Mouse (Mus musculus): Measurements from ENCODE around the gene Vps33b. TPM values are rescaled to one million over a fixed set of nuclear protein-coding genes. Genes with fewer than 3 reads are reported as not detected.

Gene Vps33b
- total and polyA plus RNA-seq, 3 experiments = 23.4 to 24.9 TPM; not detected in 1

DNA sequence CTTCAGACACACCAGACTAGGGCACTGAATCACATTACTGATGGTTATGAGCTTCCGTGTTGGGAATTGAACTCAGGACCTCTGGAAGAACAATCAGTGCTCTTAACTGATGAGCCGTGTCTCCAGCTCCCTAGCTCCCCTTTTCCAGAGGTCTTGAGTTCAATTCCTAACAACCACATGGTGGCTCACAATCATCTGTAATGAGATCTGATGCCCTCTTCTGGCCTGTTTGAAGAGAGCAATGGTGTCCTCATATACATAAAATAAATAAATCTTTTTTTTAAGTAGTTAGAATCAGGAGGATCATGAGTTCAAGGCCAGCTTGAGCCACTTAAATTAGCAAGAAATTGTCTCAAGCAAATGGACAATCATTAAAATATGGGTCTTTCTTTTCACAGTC lies 13.5 kb upstream of the Vps33b start:
- Histone ChIP-seq H3K27me3 (ENCODE audit: control insufficient read depth in 1 of 2, insufficient read depth in 2 of 2, low read length in 2 of 2) (no peaks in the 10 kb centered on the region), H3K9ac (ENCODE audit: control insufficient read depth, low read depth, low read length, poor library complexity, severe bottlenecking) (no peak overlapping the region), H3K9me3 (replicated peaks; ENCODE audit: insufficient read depth, low read length) (no peaks in the 10 kb centered on the region), H3K4me1 (ENCODE audit: control insufficient read depth in 1 of 2, insufficient read depth in 2 of 2, low read length in 2 of 2) (peaks cover 17 to 32% of the 10 kb centered on the region in 2 experiments), H3K36me3 (ENCODE audit: control insufficient read depth in 1 of 2, insufficient read depth in 2 of 2, low read length in 2 of 2) (peaks cover 0 to 25% of the 10 kb centered on the region in 2 experiments; a peak in 2 of 4 replicates), H3K27ac (ENCODE audit: control insufficient read depth, low read depth, low read length) (no peak overlapping the region), H3K4me3 (ENCODE audit: control insufficient read depth in 1 of 2, insufficient read depth in 1 of 2, low read depth in 2 of 2, low read length in 2 of 2) (no peak overlapping the region), H3K79me2 (ENCODE audit: control insufficient read depth, insufficient read depth, low read length, poor library complexity) (no peaks in the 10 kb centered on the region)
- DNase-seq (ENCODE audit: low read depth, low spot score) = peak; percentile 42
- TF ChIP-seq CTCF (IDR thresholded peaks at IDR 0.05 in 2 of 3, conservative IDR thresholded peaks at IDR 0.05 in 1 of 3; ENCODE audit: control insufficient read depth in 1 of 3, insufficient read depth in 1 of 3, low read depth in 2 of 3, low read length in 3 of 3, poor library complexity in 1 of 3, severe bottlenecking in 1 of 3) = peak in 2 of 3 experiments; percentile 28 to 58; a peak in 5 of 6 replicates
- peak; percentile 76 for TF ChIP-seq MYC (IDR thresholded peaks at IDR 0.05; ENCODE audit: low read depth, low read length)
- no peak for TF ChIP-seq TCF12 (IDR thresholded peaks at IDR 0.05; ENCODE audit: low read depth, low read length)
- no peak for TF ChIP-seq TAL1 (IDR thresholded peaks at IDR 0.05; ENCODE audit: low read length)
- TF ChIP-seq ZKSCAN1 (IDR thresholded peaks at IDR 0.05; ENCODE audit: low read depth, low read length) = no peak
- TF ChIP-seq USF1 (IDR thresholded peaks at IDR 0.05; ENCODE audit: low read depth, low read length) = no peak
- TF ChIP-seq MEF2A (IDR thresholded peaks at IDR 0.05; ENCODE audit: extremely low read depth, insufficient replicate concordance, low read depth, low read length, poor library complexity, severe bottlenecking) = no peak
- TF ChIP-seq GABPA (IDR thresholded peaks at IDR 0.05; ENCODE audit: low read depth, low read length) = no peak
- TF ChIP-seq MAZ (IDR thresholded peaks at IDR 0.05; ENCODE audit: low read depth, low read length) = no peak
- TF ChIP-seq RAD21 (IDR thresholded peaks at IDR 0.05; ENCODE audit: low read depth, low read length) = peak; percentile 41
- TF ChIP-seq ZC3H11A (IDR thresholded peaks at IDR 0.05; ENCODE audit: low read depth, low read length) = peak; percentile 64
- TF ChIP-seq SMC3 (IDR thresholded peaks at IDR 0.05; ENCODE audit: low read depth, low read length) = peak; percentile 70
- 0 out of 2 replicates have a peak, but pooled peaks have one; percentile 10 for TF ChIP-seq BHLHE40 (IDR thresholded peaks at IDR 0.05; ENCODE audit: borderline replicate concordance, low read depth, low read length)
- TF ChIP-seq UBTF (IDR thresholded peaks at IDR 0.05; ENCODE audit: borderline replicate concordance, insufficient read depth, low read depth, low read length) = no peak
- peak; percentile 55 for TF ChIP-seq ZNF384 (IDR thresholded peaks at IDR 0.05; ENCODE audit: low read depth, low read length)

DNA sequence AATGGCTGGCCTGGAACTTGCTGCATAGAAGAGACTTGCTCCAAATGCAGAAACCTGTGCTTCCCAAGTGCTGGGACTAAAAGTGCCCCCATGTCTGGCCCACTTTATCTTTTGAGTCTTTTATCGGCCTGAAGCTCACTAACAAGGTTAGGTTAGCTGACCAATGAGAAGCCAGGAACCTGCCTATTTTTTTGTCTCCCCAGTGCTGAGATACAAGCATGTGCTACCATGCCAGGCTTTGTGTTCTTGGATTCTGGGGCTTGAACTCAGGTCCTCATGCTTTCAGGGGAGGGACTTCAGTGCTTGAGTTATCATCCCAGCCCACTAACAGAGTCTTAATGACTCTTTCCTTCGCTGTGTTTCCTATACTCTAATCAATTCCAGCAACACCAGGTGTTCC lies 11.7 kb upstream of the Vps33b start:
- Histone ChIP-seq H3K27ac (ENCODE audit: control insufficient read depth, low read depth, low read length) (no peak overlapping the region), H3K79me2 (ENCODE audit: control insufficient read depth, insufficient read depth, low read length, poor library complexity) (peaks cover 14% of the 10 kb centered on the region), H3K9me3 (replicated peaks; ENCODE audit: insufficient read depth, low read length) (no peaks in the 10 kb centered on the region), H3K4me1 (ENCODE audit: control insufficient read depth in 1 of 2, insufficient read depth in 2 of 2, low read length in 2 of 2) (peaks cover 10 to 24% of the 10 kb centered on the region in 2 experiments), H3K4me3 (ENCODE audit: control insufficient read depth in 1 of 2, insufficient read depth in 1 of 2, low read depth in 2 of 2, low read length in 2 of 2) (no peak overlapping the region), H3K27me3 (ENCODE audit: control insufficient read depth in 1 of 2, insufficient read depth in 2 of 2, low read length in 2 of 2) (no peaks in the 10 kb centered on the region), H3K9ac (ENCODE audit: control insufficient read depth, low read depth, low read length, poor library complexity, severe bottlenecking) (no peak overlapping the region), H3K36me3 (ENCODE audit: control insufficient read depth in 1 of 2, insufficient read depth in 2 of 2, low read length in 2 of 2) (peaks cover 0 to 17% of the 10 kb centered on the region in 2 experiments; a peak in 2 of 4 replicates)
- TF ChIP-seq ETS1 (IDR thresholded peaks at IDR 0.05; ENCODE audit: low read depth, low read length) (no peak), ZNF384 (IDR thresholded peaks at IDR 0.05; ENCODE audit: low read depth, low read length) (peak; percentile 51), MXI1 (IDR thresholded peaks at IDR 0.05; ENCODE audit: low read depth, low read length) (peak; percentile 56; the same call in 1 of the 2 replicates), RAD21 (IDR thresholded peaks at IDR 0.05; ENCODE audit: low read depth, low read length) (no peak), E2F4 (IDR thresholded peaks at IDR 0.05; ENCODE audit: borderline replicate concordance, low read depth, low read length) (no peak), MAX (IDR thresholded peaks at IDR 0.05; ENCODE audit: low read length) (peak; percentile 69)
- DNase-seq (ENCODE audit: low read depth, low spot score) = peak; percentile 35
